In genomic region chr1:155989387-155989786, GRCm38 (mm10) we compare ENCODE assay signal across 9 mouse cellular contexts. TPM values are rescaled to one million over a fixed set of nuclear protein-coding genes. Genes with fewer than 3 reads are reported as not detected.
A peak's percentile ranks its signal among the peaks of the same experiment; 100 is the strongest.
DNase-seq lines count a peak whose midpoint lies in the region.
"Had no signal": no experiment of that assay in that cellular context is flagged by ENCODE, and none has a peak within 500 bp of the region (broad histone marks: within the 10 kb centered on the region; RNA-seq: fewer than 3 reads in every experiment).

No protein-coding gene starts in this region.

- DNase-seq in cerebellum, postnatal 14 days = peak; percentile 38 to 60
- DNase-seq in cerebellum, adult 11-12 months = no peak
- DNase-seq in kidney, postnatal 10 days = peak; percentile 56
- no peak for DNase-seq in kidney, adult 8-10 months
- peak; percentile 6 for DNase-seq in ovary, postnatal 14 days (ENCODE audit: low spot score)
- DNase-seq in ovary, postnatal 36 days (ENCODE audit: low spot score) = no peak
- peak; percentile 58 for DNase-seq in retina, postnatal 7 days (ENCODE audit: low read depth, low spot score)
- DNase-seq in layer of hippocampus, adult 8-10 months (ENCODE audit: low spot score in 2 of 2) = no peak
- DNase-seq: B cell, adult 2 months had no signal

RNA-seq across cellular contexts. Expression of gene Cep350, which starts 16.3 kb away (rescaled TPM):
- 10 to 100 TPM; 52.7 to 58.6 (median 55.4) TPM for total RNA-seq in layer of hippocampus, adult 8-10 months (2022)

RNA-seq across cellular contexts. Expression of gene Tor1aip2, which starts 45.8 kb away (rescaled TPM):
- 10 to 100 TPM; 53.3 to 60.2 (median 56.6) TPM for total RNA-seq in layer of hippocampus, adult 8-10 months (2022)

RNA-seq across cellular contexts. Expression of gene Tor1aip1, which starts 46.9 kb away (rescaled TPM):
- 10 to 100 TPM; 34.9 to 40.8 (median 37.5) TPM for total RNA-seq in layer of hippocampus, adult 8-10 months (2022)

Comparison
In these comparisons a context has a peak if more than half of its experiments do, and no peak if none do; other contexts are left out.
1. DNase-seq: peak in cerebellum, postnatal 14 days (2 of 2), kidney, postnatal 10 days (single experiment), ovary, postnatal 14 days (single experiment) and retina, postnatal 7 days (single experiment); none in cerebellum, adult 11-12 months (single experiment), kidney, adult 8-10 months (0 of 2), ovary, postnatal 36 days (single experiment) and layer of hippocampus, adult 8-10 months (0 of 2).